Mouse (Mus musculus) embryonic facial prominence, embryonic 14.5 days (tissue): ENCODE measurements at regions not wholly inside any gene's neighbourhood (a gene's known extent, or its start where the extent isn't known, plus 50 kb on each side); places are given as distances from the start of the nearest gene placed in this dataset.

Source experiments
- ATAC-seq: fragments of 200-750 bp; cut with Nextera tagmentation; 2 replicates; pipeline ENCODE4 v1.8.0; 2017; ENCODE audit warnings: low read depth, moderate number of reproducible peaks, moderate TSS enrichment
- DNase-seq: peaks from one replicate; pipeline ENCODE4 v3.0.0-alpha.2; 2015; ENCODE audit warnings: low spot score
- H3K27ac ChIP-seq: fragments of 300-500 bp; sonication (generic); replicated peaks from 2 replicates; pipeline ENCODE4 v1.5.1; 2014; ENCODE audit warnings: low read depth, mild to moderate bottlenecking, low read length, moderate library complexity
- H3K27me3 ChIP-seq: fragments of 300-500 bp; sonication (generic); replicated peaks from 2 replicates; pipeline ENCODE4 v1.6.1; 2014; ENCODE audit warnings: low read length; ENCODE audit not compliant: control insufficient read depth, insufficient read depth
- H3K36me3 ChIP-seq: fragments of 300-500 bp; sonication (generic); 2 replicates; pipeline ENCODE4 v1.6.1; 2014; ENCODE audit warnings: low read length, mixed read lengths; ENCODE audit not compliant: control insufficient read depth, insufficient read depth
- H3K4me1 ChIP-seq: fragments of 300-500 bp; sonication (generic); 2 replicates; pipeline ENCODE4 v1.6.1; 2014; ENCODE audit warnings: antibody characterized with exemption, low read length; ENCODE audit not compliant: control insufficient read depth, insufficient read depth
- H3K4me2 ChIP-seq: fragments of 300-500 bp; sonication (generic); 2 replicates; pipeline ENCODE4 v1.6.1; 2014; ENCODE audit warnings: low read depth, mild to moderate bottlenecking, low read length, moderate library complexity, mixed read lengths
- H3K4me3 ChIP-seq: fragments of 300-500 bp; sonication (generic); 2 replicates; pipeline ENCODE4 v1.5.1; 2014; ENCODE audit warnings: low read depth, mild to moderate bottlenecking, low read length
- H3K9ac ChIP-seq: fragments of 300-500 bp; sonication (generic); 2 replicates; pipeline ENCODE4 v1.6.1; 2014; ENCODE audit warnings: low read depth, mild to moderate bottlenecking, low read length, moderate library complexity, mixed read lengths
- H3K9me3 ChIP-seq: fragments of 300-500 bp; sonication (generic); 2 replicates; pipeline ENCODE4 v1.6.1; 2016; ENCODE audit warnings: low read length; ENCODE audit not compliant: control insufficient read depth
- WGBS: fragments of 180-500 bp; shearing (Covaris S2); extraction: QIAGEN DNeasy Blood & Tissue Kit; methylation state at CpG from one replicate; pipeline ENCODE4 v1.1.7; 2014; 5-methylcytosine and 5-hydroxymethylcytosine counted together

GRCm38 (mm10) chr8:82669241-82669640 lies 104.7 kb downstream of the Zfp330 start:
- Histone ChIP-seq H3K4me2 (no peak overlapping the region), H3K9ac (no peak overlapping the region), H3K36me3 (no peaks in the 10 kb centered on the region), H3K27ac (no peak overlapping the region), H3K27me3 (no peaks in the 10 kb centered on the region), H3K9me3 (no peaks in the 10 kb centered on the region), H3K4me1 (no peaks in the 10 kb centered on the region), H3K4me3 (no peak overlapping the region)
- DNase-seq, result no peak
- WGBS, result 89% methylated on average over 4 of the region's 4 CpGs
- ATAC-seq, result no peak

DNA sequence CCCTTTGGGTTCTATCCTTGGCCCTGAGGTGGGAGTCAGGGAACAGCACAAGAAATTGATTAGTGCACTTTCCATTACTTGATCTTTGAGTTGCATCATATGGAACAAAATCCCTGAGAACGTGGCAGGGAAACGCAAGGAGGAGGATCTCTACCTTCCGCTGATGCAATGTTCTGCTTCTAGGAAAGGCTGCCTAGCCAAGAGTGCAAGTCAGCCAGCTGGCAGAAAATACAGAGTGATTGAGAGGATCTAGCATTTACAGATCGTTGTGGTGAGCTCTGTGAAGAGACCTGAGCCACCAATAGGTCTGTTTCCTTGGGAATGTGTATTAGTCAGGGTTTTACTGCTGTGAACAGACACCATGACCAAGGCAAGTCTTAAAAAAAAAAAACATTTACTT lies 108.8 kb downstream of the Zfp330 start:
- no peaks in the 10 kb centered on the region for H3K9me3 ChIP-seq
- no peak overlapping the region for H3K9ac ChIP-seq
- H3K27ac ChIP-seq, result no peak overlapping the region
- H3K4me3 ChIP-seq, result no peak overlapping the region
- no peaks in the 10 kb centered on the region for H3K4me1 ChIP-seq
- DNase-seq, result no peak
- H3K27me3 ChIP-seq, result no peaks in the 10 kb centered on the region
- no peak overlapping the region for H3K4me2 ChIP-seq
- 84% methylated on average over 4 of the region's 4 CpGs for WGBS
- H3K36me3 ChIP-seq, result no peaks in the 10 kb centered on the region
- ATAC-seq, result no peak

GRCm38 (mm10) chr8:82640502-82640901 lies 133.5 kb downstream of the Zfp330 start:
- no peaks in the 10 kb centered on the region for H3K27me3 ChIP-seq
- DNase-seq (no peak), ATAC-seq (no peak)
- H3K36me3 ChIP-seq, result no peaks in the 10 kb centered on the region
- no peak overlapping the region for H3K4me3 ChIP-seq
- no peak overlapping the region for H3K9ac ChIP-seq
- H3K27ac ChIP-seq, result no peak overlapping the region
- no peak overlapping the region for H3K4me2 ChIP-seq
- 63% methylated on average over 1 of the region's 1 CpGs for WGBS
- H3K9me3 ChIP-seq, result no peaks in the 10 kb centered on the region
- no peaks in the 10 kb centered on the region for H3K4me1 ChIP-seq

DNA sequence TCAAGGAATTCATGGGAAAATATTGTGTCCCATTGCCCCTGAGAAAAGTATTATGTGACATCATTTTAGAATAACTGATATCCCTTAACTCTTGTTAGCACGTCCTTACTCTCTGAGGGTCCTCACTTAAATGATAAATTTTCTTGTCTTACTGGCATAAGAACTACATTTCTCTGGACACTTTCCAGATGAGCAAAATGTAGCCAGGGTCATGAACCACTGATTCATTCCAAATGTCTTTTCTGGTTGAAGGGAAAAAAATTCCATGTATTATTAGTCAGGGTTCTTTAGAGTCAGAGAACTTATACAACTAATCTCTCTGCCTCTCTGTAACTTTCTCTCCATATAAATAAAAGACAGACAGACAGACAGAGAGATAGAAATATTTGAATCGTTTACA lies 143.5 kb downstream of the Zfp330 start:
- H3K4me2 ChIP-seq, result no peak overlapping the region
- ATAC-seq (no peak), DNase-seq (peak; percentile 20)
- no peaks in the 10 kb centered on the region for H3K27me3 ChIP-seq
- H3K4me3 ChIP-seq, result no peak overlapping the region
- H3K4me1 ChIP-seq, result no peaks in the 10 kb centered on the region
- no peak overlapping the region for H3K9ac ChIP-seq
- H3K27ac ChIP-seq, result no peak overlapping the region
- no peaks in the 10 kb centered on the region for H3K36me3 ChIP-seq
- H3K9me3 ChIP-seq, result no peaks in the 10 kb centered on the region
- WGBS, result 44% methylated on average over 2 of the region's 2 CpGs

DNA sequence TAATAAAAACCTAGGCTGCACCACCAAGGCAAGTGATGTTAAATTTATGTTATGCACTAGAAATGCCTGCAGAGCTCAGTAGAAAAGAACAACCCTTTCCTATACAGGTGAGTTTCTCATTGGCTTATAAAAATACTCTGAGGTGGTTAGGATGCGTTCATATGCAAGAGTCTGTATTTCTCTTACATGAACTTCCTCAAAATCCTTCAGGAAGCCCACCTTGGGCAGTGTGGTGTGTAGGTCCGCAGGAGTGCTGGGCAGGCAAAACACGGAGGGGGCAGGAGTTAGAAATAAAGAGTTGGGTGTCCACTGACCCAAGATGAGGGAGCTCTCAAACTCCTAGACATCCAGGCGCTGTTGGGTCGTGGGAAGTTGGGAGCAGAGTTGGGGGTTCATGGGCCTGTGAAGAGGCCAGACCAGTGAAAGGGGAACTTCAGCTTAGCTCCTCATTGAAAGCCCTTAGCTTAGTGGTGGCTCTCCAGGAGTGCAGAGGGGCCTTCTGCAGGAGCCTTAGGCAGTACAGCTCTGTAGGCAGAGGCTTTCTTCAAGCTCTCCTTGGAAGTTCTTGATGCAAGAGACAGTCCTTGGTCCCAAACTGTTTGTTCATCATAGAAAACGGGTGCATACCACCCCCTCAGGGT lies 150.0 kb downstream of the Zfp330 start:
- H3K4me1 ChIP-seq, result no peaks in the 10 kb centered on the region
- H3K27ac ChIP-seq, result no peak overlapping the region
- no peaks in the 10 kb centered on the region for H3K27me3 ChIP-seq
- ATAC-seq (no peak), DNase-seq (no peak)
- no peaks in the 10 kb centered on the region for H3K9me3 ChIP-seq
- 81% methylated on average over 6 of the region's 6 CpGs for WGBS
- no peak overlapping the region for H3K4me2 ChIP-seq
- H3K4me3 ChIP-seq, result no peak overlapping the region
- H3K9ac ChIP-seq, result no peak overlapping the region
- no peaks in the 10 kb centered on the region for H3K36me3 ChIP-seq

DNA sequence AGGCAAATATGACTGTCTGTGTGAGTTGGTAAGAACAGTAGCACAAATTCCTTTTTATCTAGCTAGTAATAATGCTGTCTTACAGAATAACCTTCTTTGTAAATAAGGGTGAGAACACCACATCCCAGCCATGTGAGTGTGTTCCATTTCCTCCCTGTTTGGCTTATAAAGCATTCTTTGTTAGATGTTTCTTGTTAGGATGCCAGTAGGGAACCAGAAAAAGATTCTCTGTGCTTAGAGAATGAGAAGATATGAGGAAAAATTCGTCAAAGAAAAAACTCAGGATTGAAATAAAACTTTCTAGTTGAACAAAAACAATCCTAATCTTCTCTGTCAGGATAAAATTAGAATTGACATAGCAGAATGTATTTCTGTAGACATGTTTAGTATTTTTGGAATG lies 155.3 kb downstream of the Zfp330 start:
- Histone ChIP-seq H3K4me2 (no peak overlapping the region), H3K9me3 (no peaks in the 10 kb centered on the region), H3K27me3 (no peaks in the 10 kb centered on the region), H3K4me1 (no peaks in the 10 kb centered on the region), H3K27ac (no peak overlapping the region), H3K9ac (no peak overlapping the region), H3K36me3 (no peaks in the 10 kb centered on the region), H3K4me3 (no peak overlapping the region)
- DNase-seq (no peak), ATAC-seq (no peak)
- WGBS, result 44% methylated on average over 1 of the region's 1 CpGs

GRCm38 (mm10) chr8:82601556-82601955 lies 172.4 kb downstream of the Zfp330 start:
- Histone ChIP-seq H3K36me3 (no peaks in the 10 kb centered on the region), H3K4me1 (no peaks in the 10 kb centered on the region)
- 39% methylated on average over 3 of the region's 3 CpGs for WGBS

DNA sequence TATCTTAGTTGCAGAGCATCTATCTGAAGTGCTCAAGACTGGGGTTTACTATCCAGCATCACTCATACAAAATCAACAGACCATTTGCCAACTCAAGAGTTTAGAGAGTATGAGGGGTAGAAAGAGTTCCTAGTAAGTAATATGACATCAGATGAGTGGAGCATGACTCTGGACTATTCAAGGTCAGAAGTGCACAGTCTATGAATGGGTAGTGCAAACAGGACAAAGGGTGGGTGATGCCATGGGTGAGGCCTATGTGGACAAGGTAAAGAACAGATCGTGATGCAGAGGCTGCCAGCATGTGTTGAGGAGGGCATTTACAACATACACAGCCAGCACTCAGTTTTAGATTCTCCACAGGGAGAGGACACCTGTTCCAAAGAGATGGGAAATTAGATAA lies 170.4 kb upstream of the Il15 start:
- H3K27ac ChIP-seq, result no peak overlapping the region
- ATAC-seq (no peak), DNase-seq (no peak)
- no peaks in the 10 kb centered on the region for H3K4me1 ChIP-seq
- H3K9ac ChIP-seq, result no peak overlapping the region
- H3K4me3 ChIP-seq, result no peak overlapping the region
- no peaks in the 10 kb centered on the region for H3K9me3 ChIP-seq
- H3K36me3 ChIP-seq, result no peaks in the 10 kb centered on the region
- H3K27me3 ChIP-seq, result no peaks in the 10 kb centered on the region
- no peak overlapping the region for H3K4me2 ChIP-seq
- 91% methylated on average over 1 of the region's 1 CpGs for WGBS

More at GRCm38 (mm10) chr8:82601556-82601955, 172.4 kb downstream of the Zfp330 start:
- no peak overlapping the region for H3K27ac ChIP-seq
- H3K4me2 ChIP-seq, result no peak overlapping the region
- DNase-seq (peak; percentile 76), ATAC-seq (no peak)
- no peak overlapping the region for H3K9ac ChIP-seq
- no peaks in the 10 kb centered on the region for H3K27me3 ChIP-seq
- no peaks in the 10 kb centered on the region for H3K9me3 ChIP-seq
- H3K4me3 ChIP-seq, result no peak overlapping the region

GRCm38 (mm10) chr8:82538121-82538520 lies 135.1 kb upstream of the Il15 start:
- DNase-seq (no peak), ATAC-seq (no peak)
- Histone ChIP-seq H3K4me1 (no peaks in the 10 kb centered on the region), H3K9me3 (no peaks in the 10 kb centered on the region), H3K4me2 (no peak overlapping the region), H3K4me3 (no peak overlapping the region), H3K27ac (no peak overlapping the region), H3K27me3 (no peaks in the 10 kb centered on the region), H3K36me3 (no peaks in the 10 kb centered on the region), H3K9ac (no peak overlapping the region)
